Comparison of ENCODE assay signal across 21 mouse cellular contexts in the genomic region with DNA sequence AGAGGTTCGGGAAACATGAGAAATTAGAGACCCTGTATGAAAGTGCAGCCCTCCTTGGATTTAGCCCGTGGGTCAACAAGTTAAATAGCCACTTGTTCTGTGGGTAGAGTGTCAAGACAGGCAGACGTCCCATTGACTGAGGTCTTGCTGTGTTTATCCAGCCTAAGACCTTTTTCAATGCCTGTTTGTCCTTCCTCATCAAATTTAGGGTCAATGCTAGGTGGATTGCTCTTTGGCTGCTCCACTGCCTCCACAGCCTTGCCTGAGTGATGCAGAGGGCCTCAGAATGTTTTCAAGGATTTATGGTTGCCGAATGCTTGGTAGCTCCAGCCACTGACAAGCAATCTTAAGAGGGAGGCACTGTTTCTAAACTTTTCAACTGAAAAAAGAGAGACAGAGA. TPM values are rescaled to one million over a fixed set of nuclear protein-coding genes. Genes with fewer than 3 reads are reported as not detected.
DNase-seq lines count a peak whose midpoint lies in the region; ATAC-seq lines count a peak whose summit lies in the region.
"Had no signal": no experiment of that assay in that cellular context is flagged by ENCODE, and none has a peak within 500 bp of the region (broad histone marks: within the 10 kb centered on the region; RNA-seq: fewer than 3 reads in every experiment).

No protein-coding gene starts in this region.

- peaks cover 83% of the 10 kb centered on the region for H3K27me3 ChIP-seq in hindbrain, embryonic 12.5 days
- peaks cover 88% of the 10 kb centered on the region for H3K27me3 ChIP-seq in midbrain, embryonic 13.5 days
- H3K27me3 ChIP-seq in neural tube, embryonic 14.5 days (ENCODE audit: control insufficient read depth, insufficient read depth, low read length) = peaks cover 30% of the 10 kb centered on the region

- no peak overlapping the region for H3K9ac ChIP-seq in hindbrain, embryonic 12.5 days
- H3K9ac ChIP-seq in midbrain, embryonic 13.5 days (replicated peaks) = no peak overlapping the region
- 0 out of 2 replicates have a peak overlapping the region, but pooled peaks have one; percentile 16 for H3K9ac ChIP-seq in neural tube, embryonic 14.5 days (replicated peaks; ENCODE audit: low read depth, low read length)
- H3K9ac ChIP-seq: heart, embryonic 13.5 days; lung, embryonic 15.5 days had no signal

- peak; percentile 41 for DNase-seq in heart, adult 11 months
- DNase-seq in heart, adult 8-10 months (ENCODE audit: low spot score) = no peak
- DNase-seq in thymus, adult 18-20 months = no peak
- DNase-seq in Muller cell, postnatal 12 days (ENCODE audit: inconsistent ontology term) = no peak
- no peak for DNase-seq in spleen, adult 12 weeks (ENCODE audit: low spot score)
- DNase-seq: B cell, adult 2 months; heart, postnatal 4 days; kidney, adult 2 months; kidney, postnatal 25 days; layer of hippocampus, adult 9-11 months had no signal

- H3K36me3 ChIP-seq in hindbrain, embryonic 12.5 days = no peaks in the 10 kb centered on the region
- no peaks in the 10 kb centered on the region for H3K36me3 ChIP-seq in midbrain, embryonic 13.5 days
- H3K36me3 ChIP-seq in neural tube, embryonic 14.5 days (ENCODE audit: control insufficient read depth, insufficient read depth, low read length) = no peaks in the 10 kb centered on the region
- H3K36me3 ChIP-seq: heart, embryonic 13.5 days; lung, embryonic 15.5 days had no signal

- no peak for ATAC-seq in hindbrain, embryonic 12.5 days (ENCODE audit: low FRiP score)
- ATAC-seq in midbrain, embryonic 13.5 days = no peak
- ATAC-seq in neural tube, embryonic 14.5 days (ENCODE audit: low read depth) = no peak

- H3K4me2 ChIP-seq in hindbrain, embryonic 12.5 days (replicated peaks) = peak overlapping the region; percentile 46
- peak overlapping the region; percentile 55 for H3K4me2 ChIP-seq in midbrain, embryonic 13.5 days (replicated peaks)
- peak overlapping the region; percentile 42 for H3K4me2 ChIP-seq in neural tube, embryonic 14.5 days (ENCODE audit: low read depth, low read length)
- H3K4me2 ChIP-seq: heart, embryonic 13.5 days; lung, embryonic 15.5 days had no signal

- no peak overlapping the region; the same call in 1 of the 2 replicates for H3K4me3 ChIP-seq in hindbrain, embryonic 12.5 days
- peak overlapping the region; percentile 22; the same call in 1 of the 2 replicates for H3K4me3 ChIP-seq in midbrain, embryonic 13.5 days (replicated peaks)
- H3K4me3 ChIP-seq in neural tube, embryonic 14.5 days (ENCODE audit: low read depth, low read length) = peak overlapping the region; percentile 10; the same call in 1 of the 2 replicates
- H3K4me3 ChIP-seq: heart, embryonic 13.5 days; lung, embryonic 15.5 days; megakaryocyte, embryonic 14.5 days had no signal

- no peaks in the 10 kb centered on the region for H3K4me1 ChIP-seq in hindbrain, embryonic 12.5 days
- peaks cover 6% of the 10 kb centered on the region for H3K4me1 ChIP-seq in midbrain, embryonic 13.5 days (replicated peaks)
- H3K4me1 ChIP-seq in neural tube, embryonic 14.5 days (ENCODE audit: control insufficient read depth, insufficient read depth, low read length) = peaks cover 3% of the 10 kb centered on the region; the same call in 1 of the 2 replicates
- H3K4me1 ChIP-seq: heart, embryonic 13.5 days; lung, embryonic 15.5 days had no signal

- no peaks in the 10 kb centered on the region for H3K9me3 ChIP-seq in hindbrain, embryonic 12.5 days (replicated peaks)
- no peaks in the 10 kb centered on the region for H3K9me3 ChIP-seq in midbrain, embryonic 13.5 days
- no peaks in the 10 kb centered on the region for H3K9me3 ChIP-seq in neural tube, embryonic 14.5 days (ENCODE audit: control insufficient read depth, low read length)
- H3K9me3 ChIP-seq: heart, embryonic 13.5 days; lung, embryonic 15.5 days had no signal

- H3K27ac ChIP-seq in hindbrain, embryonic 12.5 days = no peak overlapping the region
- peak overlapping the region; percentile 89 for H3K27ac ChIP-seq in midbrain, embryonic 13.5 days
- peak overlapping the region; percentile 97 for H3K27ac ChIP-seq in neural tube, embryonic 14.5 days (ENCODE audit: low read depth, low read length)
- H3K27ac ChIP-seq: heart, embryonic 13.5 days; lung, embryonic 15.5 days had no signal

- WGBS in hindbrain, embryonic 12.5 days = 23% methylated on average over 4 of the region's 4 CpGs
- 25% methylated on average over 4 of the region's 4 CpGs for WGBS in midbrain, embryonic 13.5 days
- WGBS in neural tube, embryonic 14.5 days = 12% methylated on average over 4 of the region's 4 CpGs

RNA-seq across cellular contexts. Expression of a gene that starts 6.0 kb away (rescaled TPM):
- under 1 TPM in 1 of 4 experiments, not detected in 3; 0.06 TPM for total RNA-seq in heart, adult 8-10 months (2022)
- 17.0 and 17.9 TPM in 2 replicates for polyA plus RNA-seq in hindbrain, embryonic 12.5 days (2016; fragmentation: Nextera tagmentation; extraction: Ambion mirVana)
- 14.8 and 16.4 TPM in 2 replicates for polyA plus RNA-seq in midbrain, embryonic 13.5 days (2015; fragmentation: Nextera tagmentation; extraction: Ambion mirVana)
- polyA plus RNA-seq in neural tube, embryonic 14.5 days (2014; fragmentation: Nextera tagmentation; extraction: Ambion mirVana) = 28.7 and 30.5 TPM in 2 replicates
- total RNA-seq: heart, postnatal 4 days; liver, adult 2 months; neutrophil, adult 5-6 weeks had no signal
- polyA plus RNA-seq: heart, embryonic 13.5 days; kidney, adult 2 months; liver, adult 2 months; small intestine, adult 2 months; stomach, embryonic 16.5 days had no signal

RNA-seq across cellular contexts. Expression of a gene that starts 9.4 kb away (rescaled TPM):
- not detected for total RNA-seq in heart, adult 8-10 months (2022)
- polyA plus RNA-seq in hindbrain, embryonic 12.5 days (2016; fragmentation: Nextera tagmentation; extraction: Ambion mirVana) = 54.0 and 55.0 TPM in 2 replicates
- 53.2 and 56.6 TPM in 2 replicates for polyA plus RNA-seq in midbrain, embryonic 13.5 days (2015; fragmentation: Nextera tagmentation; extraction: Ambion mirVana)
- polyA plus RNA-seq in neural tube, embryonic 14.5 days (2014; fragmentation: Nextera tagmentation; extraction: Ambion mirVana) = 46.7 and 50.5 TPM in 2 replicates
- total RNA-seq: heart, postnatal 4 days; liver, adult 2 months; neutrophil, adult 5-6 weeks had no signal
- polyA plus RNA-seq: heart, embryonic 13.5 days; kidney, adult 2 months; liver, adult 2 months; lung, embryonic 15.5 days; small intestine, adult 2 months; stomach, embryonic 16.5 days; urinary bladder, adult 2 months had no signal
